Comparison of ENCODE assay signal across 11 mouse cellular contexts in genomic region chr10:81498316-81499249, GRCm38 (mm10). TPM values are rescaled to one million over a fixed set of nuclear protein-coding genes. Genes with fewer than 3 reads are reported as not detected.
DNase-seq lines count a peak whose midpoint lies in the region; ATAC-seq and TF ChIP-seq lines count a peak whose summit lies in the region.
"Had no signal": no experiment of that assay in that cellular context is flagged by ENCODE, and none has a peak within 500 bp of the region (broad histone marks: within the 10 kb centered on the region; RNA-seq: fewer than 3 reads in every experiment).

No protein-coding gene starts in this region.

- H3K9me3 ChIP-seq in midbrain, embryonic 14.5 days (ENCODE audit: control insufficient read depth, low read length), result no peaks in the 10 kb centered on the region
- no peaks in the 10 kb centered on the region for H3K9me3 ChIP-seq in midbrain, embryonic 11.5 days (ENCODE audit: control insufficient read depth, low read length)
- H3K9me3 ChIP-seq: embryonic facial prominence, embryonic 15.5 days had no signal

- peak overlapping the region; percentile 24 for H3K4me3 ChIP-seq in heart, adult 2 months
- no peak overlapping the region for H3K4me3 ChIP-seq in midbrain, embryonic 14.5 days (replicated peaks; ENCODE audit: low read depth, low read length)
- no peak overlapping the region for H3K4me3 ChIP-seq in midbrain, embryonic 11.5 days (ENCODE audit: low read depth, low read length)
- no peak overlapping the region for H3K4me3 ChIP-seq in cortical plate, adult 2 months (ENCODE audit: insufficient read depth, low read length)
- peak overlapping the region; percentile 20; the same call in 1 of the 2 replicates for H3K4me3 ChIP-seq in olfactory bulb, adult 2 months (ENCODE audit: insufficient read depth, low read depth, low read length)
- H3K4me3 ChIP-seq: embryonic facial prominence, embryonic 15.5 days; myocyte had no signal

- H3K36me3 ChIP-seq in heart, adult 2 months (ENCODE audit: control insufficient read depth, insufficient read depth, low read length), result no peaks in the 10 kb centered on the region
- no peaks in the 10 kb centered on the region for H3K36me3 ChIP-seq in midbrain, embryonic 14.5 days (ENCODE audit: control insufficient read depth, insufficient read depth, low read length)
- no peaks in the 10 kb centered on the region for H3K36me3 ChIP-seq in midbrain, embryonic 11.5 days (ENCODE audit: control insufficient read depth, insufficient read depth, low read length)

- DNase-seq in heart, adult 2 months, result peak in 1 of 2 experiments; percentile 21
- no peak for DNase-seq in heart, adult 9 months (ENCODE audit: low spot score in 2 of 2)
- no peak for DNase-seq in midbrain, embryonic 14.5 days
- DNase-seq in midbrain, embryonic 11.5 days (ENCODE audit: low spot score, missing footprints), result no peak
- DNase-seq in frontal cortex, postnatal 14 days (ENCODE audit: low spot score in 2 of 2), result no peak
- no peak for DNase-seq in heart, postnatal 36 days
- DNase-seq: kidney, postnatal 10 days had no signal

- no peak overlapping the region for H3K4me2 ChIP-seq in midbrain, embryonic 14.5 days (ENCODE audit: low read length)
- no peak overlapping the region for H3K4me2 ChIP-seq in midbrain, embryonic 11.5 days
- H3K4me2 ChIP-seq: embryonic facial prominence, embryonic 15.5 days had no signal

- intact Hi-C loops in heart, adult 2 months (cut with DNase I), result loop anchor here (10.0 kb wide), 1 partner anchor 594 kb away; the partner anchor contains the start of gene Timm13
- intact Hi-C loops in heart, postnatal 36 days (cut with DNase I), result loop anchor here (10.0 kb wide), 1 partner anchor 594 kb away; the partner anchor contains the start of gene Timm13

- no peak for TF ChIP-seq EP300 in heart, adult 2 months (IDR thresholded peaks at IDR 0.05; ENCODE audit: insufficient read depth, low read depth, low read length)

- TF ChIP-seq CTCF in heart, adult 2 months (IDR thresholded peaks at IDR 0.05), result no peak
- no peak for TF ChIP-seq CTCF in cortical plate, adult 2 months (IDR thresholded peaks at IDR 0.05; ENCODE audit: extremely low read depth, insufficient read depth, low read length)
- no peak for TF ChIP-seq CTCF in olfactory bulb, adult 2 months (IDR thresholded peaks at IDR 0.05; ENCODE audit: insufficient read depth, low read depth, low read length)

- ATAC-seq in midbrain, embryonic 14.5 days (ENCODE audit: low FRiP score, low TSS enrichment), result no peak
- ATAC-seq in midbrain, embryonic 11.5 days (ENCODE audit: low FRiP score), result no peak

- H3K27ac ChIP-seq in heart, adult 2 months, result peak overlapping the region; percentile 79
- H3K27ac ChIP-seq in midbrain, embryonic 14.5 days (replicated peaks; ENCODE audit: low read depth, low read length), result no peak overlapping the region
- H3K27ac ChIP-seq in midbrain, embryonic 11.5 days (ENCODE audit: low read depth, low read length), result no peak overlapping the region
- H3K27ac ChIP-seq in cortical plate, adult 2 months (ENCODE audit: insufficient read depth, low read length), result peak overlapping the region; percentile 7; the same call in 1 of the 2 replicates
- no peak overlapping the region for H3K27ac ChIP-seq in olfactory bulb, adult 2 months (ENCODE audit: insufficient read depth, low read depth, low read length)
- H3K27ac ChIP-seq: embryonic facial prominence, embryonic 15.5 days had no signal

- H3K27me3 ChIP-seq in heart, adult 2 months (ENCODE audit: control insufficient read depth, insufficient read depth, low read length), result no peaks in the 10 kb centered on the region
- no peaks in the 10 kb centered on the region for H3K27me3 ChIP-seq in midbrain, embryonic 14.5 days (ENCODE audit: control insufficient read depth, insufficient read depth, low read length)
- no peaks in the 10 kb centered on the region; the same call in 1 of the 2 replicates for H3K27me3 ChIP-seq in midbrain, embryonic 11.5 days (ENCODE audit: control insufficient read depth, insufficient read depth, low read length)

- peak overlapping the region; percentile 70 for H3K9ac ChIP-seq in heart, adult 2 months (ENCODE audit: low read depth, low read length)
- H3K9ac ChIP-seq in midbrain, embryonic 14.5 days (replicated peaks; ENCODE audit: low read length), result 0 out of 2 replicates have a peak overlapping the region, but pooled peaks have one; percentile 12
- no peak overlapping the region for H3K9ac ChIP-seq in midbrain, embryonic 11.5 days (ENCODE audit: low read length)
- H3K9ac ChIP-seq: embryonic facial prominence, embryonic 15.5 days had no signal

- 82% methylated on average over 38 of the region's 38 CpGs for WGBS in heart, adult 2 months
- WGBS in midbrain, embryonic 14.5 days, result 88% methylated on average over 38 of the region's 38 CpGs
- 86% methylated on average over 38 of the region's 38 CpGs for WGBS in midbrain, embryonic 11.5 days
- WGBS in olfactory bulb, adult 2 months, result 88% methylated on average over 38 of the region's 38 CpGs

- TF ChIP-seq POLR2A in heart, adult 2 months (IDR thresholded peaks at IDR 0.05; ENCODE audit: insufficient read depth, low read depth, low read length), result no peak
- no peak for TF ChIP-seq POLR2A in cortical plate, adult 2 months (IDR thresholded peaks at IDR 0.05; ENCODE audit: extremely low read depth, insufficient read depth, low read length)
- TF ChIP-seq POLR2A in olfactory bulb, adult 2 months (IDR thresholded peaks at IDR 0.05; ENCODE audit: insufficient read depth, low read depth, low read length), result no peak

- peaks cover 4% of the 10 kb centered on the region for H3K79me2 ChIP-seq in heart, adult 2 months (replicated peaks; ENCODE audit: control insufficient read depth, insufficient read depth, low read length)

- peaks cover 4% of the 10 kb centered on the region for H3K4me1 ChIP-seq in heart, adult 2 months (ENCODE audit: control insufficient read depth, insufficient read depth, low read length)
- H3K4me1 ChIP-seq in midbrain, embryonic 14.5 days (ENCODE audit: control insufficient read depth, insufficient read depth, low read length), result peaks cover 17% of the 10 kb centered on the region
- H3K4me1 ChIP-seq in midbrain, embryonic 11.5 days (ENCODE audit: control insufficient read depth, insufficient read depth, low read length), result peaks cover 10% of the 10 kb centered on the region
- peaks cover 4% of the 10 kb centered on the region for H3K4me1 ChIP-seq in cortical plate, adult 2 months (ENCODE audit: control insufficient read depth, insufficient read depth, low read length)
- H3K4me1 ChIP-seq in olfactory bulb, adult 2 months (ENCODE audit: control insufficient read depth, insufficient read depth, low read length), result peaks cover 28% of the 10 kb centered on the region

RNA-seq across cellular contexts. Expression of gene S1pr4, which starts 1.3 kb away (rescaled TPM):
- total RNA-seq in heart, adult 2 months (2021), result 1 to 10 TPM in 1 of 2 experiments, under 1 TPM in 1; 0.81 to 1.1 TPM
- 2.0 and 3.1 TPM in 2 replicates for polyA plus RNA-seq in heart, adult 2 months (2012; rRNA removed)
- polyA plus RNA-seq in midbrain, embryonic 14.5 days (2014; fragmentation: Nextera tagmentation; extraction: Ambion mirVana), result 0.34 and 0.47 TPM in 2 replicates
- 0.37 and 0.43 TPM in 2 replicates for polyA plus RNA-seq in midbrain, embryonic 11.5 days (2014; fragmentation: Nextera tagmentation; extraction: Ambion mirVana)
- polyA plus RNA-seq in cortical plate, adult 2 months (2012; rRNA removed), result 0.87 and 1.1 TPM in 2 replicates
- polyA plus RNA-seq in olfactory bulb, adult 2 months (2012; ENCODE audit: insufficient read depth, insufficient read length, low replicate concordance, missing spikeins), result not detected in 2 replicates
- total RNA-seq in heart, postnatal 36 days (2021), result 1 to 10 TPM in 1 of 2 experiments, under 1 TPM in 1; 0.61 to 1.3 TPM
- polyA plus RNA-seq: myocyte had no signal

RNA-seq across cellular contexts. Expression of gene Ncln, which starts 2.4 kb away (rescaled TPM):
- total RNA-seq in heart, adult 2 months (2021), result 10 to 100 TPM; 68.6 to 74.2 TPM
- 107 and 116 TPM in 2 replicates for polyA plus RNA-seq in heart, adult 2 months (2012; rRNA removed)
- 51.6 and 51.8 TPM in 2 replicates for polyA plus RNA-seq in midbrain, embryonic 14.5 days (2014; fragmentation: Nextera tagmentation; extraction: Ambion mirVana)
- polyA plus RNA-seq in midbrain, embryonic 11.5 days (2014; fragmentation: Nextera tagmentation; extraction: Ambion mirVana), result 40.4 and 44.5 TPM in 2 replicates
- 124 and 129 TPM in 2 replicates for polyA plus RNA-seq in cortical plate, adult 2 months (2012; rRNA removed)
- polyA plus RNA-seq in olfactory bulb, adult 2 months (2012; ENCODE audit: insufficient read depth, insufficient read length, low replicate concordance, missing spikeins), result 181 TPM in 1 of 2 replicates, not detected in the other
- total RNA-seq in heart, postnatal 36 days (2021), result 10 to 100 TPM; 61.9 to 63.9 TPM

RNA-seq across cellular contexts. Expression of gene Celf5, which starts 16.1 kb away (rescaled TPM):
- under 1 TPM in 1 of 2 experiments, not detected in 1; 0.16 TPM for total RNA-seq in heart, adult 2 months (2021)
- 0.39 and 0.73 TPM in 2 replicates for polyA plus RNA-seq in heart, adult 2 months (2012; rRNA removed)
- polyA plus RNA-seq in midbrain, embryonic 14.5 days (2014; fragmentation: Nextera tagmentation; extraction: Ambion mirVana), result 61.3 and 117 TPM in 2 replicates
- polyA plus RNA-seq in midbrain, embryonic 11.5 days (2014; fragmentation: Nextera tagmentation; extraction: Ambion mirVana), result 10.0 and 13.1 TPM in 2 replicates
- 307 and 309 TPM in 2 replicates for polyA plus RNA-seq in cortical plate, adult 2 months (2012; rRNA removed)
- not detected in 2 replicates for polyA plus RNA-seq in olfactory bulb, adult 2 months (2012; ENCODE audit: insufficient read depth, insufficient read length, low replicate concordance, missing spikeins)
- under 1 TPM in 1 of 2 experiments, not detected in 1; 0.24 TPM for total RNA-seq in heart, postnatal 36 days (2021)

RNA-seq across cellular contexts. Expression of gene Gna15, which starts 25.4 kb away (rescaled TPM):
- 1 to 10 TPM; 1.1 to 1.5 TPM for total RNA-seq in heart, adult 2 months (2021)
- 1.1 and 1.2 TPM in 2 replicates for polyA plus RNA-seq in heart, adult 2 months (2012; rRNA removed)
- 0.69 and 0.88 TPM in 2 replicates for polyA plus RNA-seq in midbrain, embryonic 14.5 days (2014; fragmentation: Nextera tagmentation; extraction: Ambion mirVana)
- polyA plus RNA-seq in midbrain, embryonic 11.5 days (2014; fragmentation: Nextera tagmentation; extraction: Ambion mirVana), result 1.1 and 1.4 TPM in 2 replicates
- polyA plus RNA-seq in cortical plate, adult 2 months (2012; rRNA removed), result 3.4 and 3.9 TPM in 2 replicates
- polyA plus RNA-seq in olfactory bulb, adult 2 months (2012; ENCODE audit: insufficient read depth, insufficient read length, low replicate concordance, missing spikeins), result not detected in 2 replicates
- total RNA-seq in heart, postnatal 36 days (2021), result under 1 TPM; 0.73 to 0.78 TPM
- polyA plus RNA-seq: myocyte had no signal

RNA-seq across cellular contexts. Expression of gene Nfic, which starts 43.1 kb away (rescaled TPM):
- 100 to 1,000 TPM in 1 of 2 experiments, 10 to 100 TPM in 1; 94.2 to 104 TPM for total RNA-seq in heart, adult 2 months (2021)
- polyA plus RNA-seq in heart, adult 2 months (2012; rRNA removed), result 59.9 and 80.1 TPM in 2 replicates
- polyA plus RNA-seq in midbrain, embryonic 14.5 days (2014; fragmentation: Nextera tagmentation; extraction: Ambion mirVana), result 11.2 and 13.7 TPM in 2 replicates
- 6.6 and 6.9 TPM in 2 replicates for polyA plus RNA-seq in midbrain, embryonic 11.5 days (2014; fragmentation: Nextera tagmentation; extraction: Ambion mirVana)
- 52.2 and 54.5 TPM in 2 replicates for polyA plus RNA-seq in cortical plate, adult 2 months (2012; rRNA removed)
- polyA plus RNA-seq in olfactory bulb, adult 2 months (2012; ENCODE audit: insufficient read depth, insufficient read length, low replicate concordance, missing spikeins), result not detected in 2 replicates
- 100 to 1,000 TPM; 115 to 133 TPM for total RNA-seq in heart, postnatal 36 days (2021)

Comparison
In these comparisons a context has a peak if more than half of its experiments do, and no peak if none do; other contexts are left out.
1. H3K27ac ChIP-seq: peak in heart, adult 2 months (single experiment) and cortical plate, adult 2 months (single experiment); none in midbrain, embryonic 14.5 days (single experiment), midbrain, embryonic 11.5 days (single experiment) and olfactory bulb, adult 2 months (single experiment).
2. H3K4me3 ChIP-seq: peak in heart, adult 2 months (single experiment) and olfactory bulb, adult 2 months (single experiment); none in midbrain, embryonic 14.5 days (single experiment), midbrain, embryonic 11.5 days (single experiment) and cortical plate, adult 2 months (single experiment).